Mouse (Mus musculus): ENCODE measurements around the gene Usp31.
A peak's percentile ranks its signal among the peaks of the same experiment; 100 is the strongest.

Gene Usp31

DNA sequence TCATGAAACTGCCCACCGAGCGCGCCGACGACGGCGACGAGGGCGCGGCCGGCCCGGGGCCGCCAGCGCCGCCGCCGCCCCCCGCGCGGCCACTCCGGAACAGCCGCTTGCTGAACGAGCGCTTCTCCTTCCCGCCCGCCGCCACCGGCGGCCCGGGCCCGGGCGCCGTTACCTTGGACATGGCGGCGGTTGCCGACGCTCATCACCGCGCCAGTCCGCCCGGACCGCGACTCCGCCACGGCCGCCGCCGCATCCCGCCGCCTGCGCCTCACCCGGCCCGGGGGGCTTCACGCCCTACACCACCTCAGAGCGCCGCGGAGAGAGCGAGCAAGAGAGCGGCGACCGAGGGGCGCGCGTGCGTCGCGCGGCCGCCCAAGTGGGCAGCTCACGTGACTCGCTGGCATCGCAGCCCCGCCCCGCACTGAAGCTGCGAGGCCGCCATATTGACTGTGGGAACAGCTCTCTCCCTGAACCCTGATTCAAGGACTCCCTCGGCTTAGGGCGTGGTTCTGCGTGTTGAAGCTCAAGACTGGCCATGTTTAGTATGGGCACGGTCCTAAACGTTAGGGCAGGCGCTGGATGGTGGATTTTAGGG, at the start of gene Usp31:
Gene Usp31, minus strand, starts transcription at position 181 of the 595 bp plus-strand sequence.
- Histone ChIP-seq H3K4me3 (replicated peaks; ENCODE audit: low read length) (peak within 1 kb of the TSS; percentile 85), H3K4me1 (replicated peaks; ENCODE audit: low read depth, low read length) (peaks cover 14% of the 10 kb centered on the region), H3K36me3 (ENCODE audit: insufficient read depth, low read length) (peaks cover 32% of the 10 kb centered on the region), H3K27me3 (ENCODE audit: insufficient read depth, low read length) (peaks cover 23% of the 10 kb centered on the region), H3K9me3 (ENCODE audit: low read length) (no peaks in the 10 kb centered on the region)
- no peak for TF ChIP-seq NANOG (IDR thresholded peaks at IDR 0.05; ENCODE audit: borderline replicate concordance, low read length)
- TF ChIP-seq POU5F1 (IDR thresholded peaks at IDR 0.05; ENCODE audit: borderline replicate concordance, low read length), result no peak
- TF ChIP-seq CTCF (conservative IDR thresholded peaks at IDR 0.05; ENCODE audit: low read length), result no peak

GRCm38 (mm10) chr7:121754748-121755147, 47.7 kb upstream of the Usp31 start:
- H3K27me3 ChIP-seq (ENCODE audit: insufficient read depth, low read length), result no peaks in the 10 kb centered on the region
- no peaks in the 10 kb centered on the region; the same call in 1 of the 2 replicates for H3K4me1 ChIP-seq (replicated peaks; ENCODE audit: low read depth, low read length)
- H3K36me3 ChIP-seq (ENCODE audit: insufficient read depth, low read length), result no peaks in the 10 kb centered on the region
- TF ChIP-seq POU5F1 (IDR thresholded peaks at IDR 0.05; ENCODE audit: borderline replicate concordance, low read length), result no peak
- TF ChIP-seq CTCF (conservative IDR thresholded peaks at IDR 0.05; ENCODE audit: low read length), result no peak
- no peak for TF ChIP-seq NANOG (IDR thresholded peaks at IDR 0.05; ENCODE audit: borderline replicate concordance, low read length)
- no peaks in the 10 kb centered on the region for H3K9me3 ChIP-seq (ENCODE audit: low read length)
- H3K4me3 ChIP-seq (replicated peaks; ENCODE audit: low read length), result no peak overlapping the region

DNA sequence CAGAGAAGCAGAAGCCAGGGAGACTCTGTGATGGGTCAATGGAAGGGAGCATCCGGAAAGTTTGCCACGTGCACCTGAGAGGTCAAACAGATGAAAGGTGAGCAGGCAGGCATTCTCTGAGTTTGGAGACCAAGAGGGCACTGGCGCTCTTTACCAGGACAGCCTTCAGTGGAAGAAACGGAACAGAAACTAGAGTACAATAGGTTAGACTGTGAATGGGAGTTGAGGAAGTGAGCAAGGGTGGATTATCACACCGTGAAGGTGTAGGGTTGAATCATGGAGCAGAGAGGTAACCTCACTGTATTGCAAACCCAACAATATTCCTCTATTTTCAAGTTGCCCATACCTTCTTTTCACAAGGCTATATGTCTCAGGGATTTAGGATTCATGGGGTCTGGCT, 43.2 kb upstream of the Usp31 start:
- no peak overlapping the region for H3K4me3 ChIP-seq (replicated peaks; ENCODE audit: low read length)
- peaks cover 15% of the 10 kb centered on the region for H3K9me3 ChIP-seq (ENCODE audit: low read length)
- H3K27me3 ChIP-seq (ENCODE audit: insufficient read depth, low read length), result no peaks in the 10 kb centered on the region
- H3K36me3 ChIP-seq (ENCODE audit: insufficient read depth, low read length), result no peaks in the 10 kb centered on the region
- H3K4me1 ChIP-seq (replicated peaks; ENCODE audit: low read depth, low read length), result peaks cover 7% of the 10 kb centered on the region
- TF ChIP-seq POU5F1 (IDR thresholded peaks at IDR 0.05; ENCODE audit: borderline replicate concordance, low read length) (no peak), CTCF (conservative IDR thresholded peaks at IDR 0.05; ENCODE audit: low read length) (no peak), NANOG (IDR thresholded peaks at IDR 0.05; ENCODE audit: borderline replicate concordance, low read length) (no peak)

DNA sequence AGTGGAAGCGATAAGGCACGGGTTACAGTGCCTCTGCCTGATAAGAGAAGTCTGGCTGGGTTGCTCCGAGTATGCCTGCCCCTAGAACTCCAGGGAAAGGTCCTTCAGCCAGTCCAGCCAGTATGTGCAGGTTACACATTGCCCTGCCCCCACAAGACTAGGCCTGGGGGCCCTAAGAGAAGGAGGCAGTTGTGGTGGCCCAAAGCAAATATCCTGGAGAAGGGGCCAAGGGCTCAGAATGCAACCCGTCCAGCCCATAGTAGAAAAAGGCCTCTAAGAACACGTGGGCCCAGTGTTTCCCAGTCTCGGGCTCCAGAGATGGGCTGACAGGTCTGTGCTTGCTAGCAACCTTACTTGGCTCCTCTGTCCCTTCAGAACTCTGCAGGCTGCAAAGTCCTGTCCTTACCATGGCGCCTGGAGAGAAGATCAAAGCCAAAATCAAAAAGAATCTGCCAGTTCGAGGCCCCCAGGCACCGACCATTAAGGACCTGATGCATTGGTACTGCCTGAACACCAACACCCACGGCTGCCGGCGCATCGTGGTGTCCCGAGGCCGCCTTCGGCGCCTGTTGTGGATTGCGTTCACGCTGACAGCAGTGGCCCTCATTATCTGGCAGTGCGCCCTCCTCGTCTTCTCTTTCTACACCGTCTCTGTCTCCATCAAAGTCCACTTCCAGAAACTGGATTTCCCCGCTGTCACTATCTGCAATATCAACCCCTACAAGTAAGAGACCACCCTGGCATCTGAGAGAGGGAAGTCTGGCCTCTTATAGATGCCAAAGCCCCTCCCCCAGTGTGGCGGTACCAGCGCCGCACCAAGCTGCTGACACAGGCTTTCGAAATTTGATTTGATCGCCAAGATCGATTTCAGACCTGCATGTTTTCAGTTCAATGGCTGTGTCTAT, 30.7 kb upstream of the Usp31 start:
- Histone ChIP-seq H3K27me3 (ENCODE audit: insufficient read depth, low read length) (peaks cover 58% of the 10 kb centered on the region), H3K36me3 (ENCODE audit: insufficient read depth, low read length) (no peaks in the 10 kb centered on the region), H3K9me3 (ENCODE audit: low read length) (no peaks in the 10 kb centered on the region), H3K4me1 (replicated peaks; ENCODE audit: low read depth, low read length) (peaks cover 22% of the 10 kb centered on the region), H3K4me3 (replicated peaks; ENCODE audit: low read length) (peak overlapping the region; percentile 29)
- no peak for TF ChIP-seq CTCF (conservative IDR thresholded peaks at IDR 0.05; ENCODE audit: low read length)
- TF ChIP-seq POU5F1 (IDR thresholded peaks at IDR 0.05; ENCODE audit: borderline replicate concordance, low read length), result no peak
- TF ChIP-seq NANOG (IDR thresholded peaks at IDR 0.05; ENCODE audit: borderline replicate concordance, low read length), result no peak

DNA sequence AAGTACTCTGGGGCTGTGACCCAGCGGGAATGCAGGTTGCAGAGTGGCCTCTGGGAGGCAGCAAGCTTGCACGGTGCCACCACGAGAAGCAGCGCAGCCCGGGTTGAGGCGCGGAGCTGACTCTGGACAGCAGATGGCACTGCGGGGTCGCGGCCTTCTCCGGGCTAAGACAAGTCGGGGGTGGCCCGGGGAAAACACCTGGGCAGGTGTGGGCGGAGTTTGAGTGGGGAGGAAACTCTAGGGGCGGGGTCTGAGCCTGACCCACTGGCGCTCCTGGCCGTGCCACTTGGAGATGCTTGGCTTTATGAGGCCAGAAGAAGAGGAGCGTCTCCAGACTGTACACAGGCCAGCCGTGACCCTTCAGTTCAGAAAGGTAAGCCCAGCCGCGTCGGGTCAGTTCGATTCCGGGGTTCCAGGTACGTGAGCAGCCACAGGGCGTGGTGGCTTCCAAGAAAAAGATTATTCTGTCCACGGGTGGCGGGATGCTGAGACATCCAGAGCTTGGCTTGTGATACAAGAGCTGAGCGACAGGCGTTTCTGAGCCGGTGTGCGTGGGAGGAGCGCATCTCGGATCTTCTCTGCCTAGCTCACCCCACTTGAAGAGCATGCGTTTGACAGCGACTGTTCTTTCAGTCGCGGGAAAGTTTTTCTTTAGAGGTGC, 27.2 kb upstream of the Usp31 start, which contains the start of gene Scnn1g:
Gene Scnn1g, plus strand, starts transcription at position 309 of the 661 bp plus-strand sequence.
- peak within 1 kb of the TSS; percentile 68 for H3K4me3 ChIP-seq (replicated peaks; ENCODE audit: low read length)
- H3K27me3 ChIP-seq (ENCODE audit: insufficient read depth, low read length), result peaks cover 50% of the 10 kb centered on the region
- TF ChIP-seq CTCF (conservative IDR thresholded peaks at IDR 0.05; ENCODE audit: low read length) (peak; percentile 78), POU5F1 (IDR thresholded peaks at IDR 0.05; ENCODE audit: borderline replicate concordance, low read length) (no peak)
- peaks cover 22% of the 10 kb centered on the region for H3K4me1 ChIP-seq (replicated peaks; ENCODE audit: low read depth, low read length)
- H3K9me3 ChIP-seq (ENCODE audit: low read length), result no peaks in the 10 kb centered on the region
- H3K36me3 ChIP-seq (ENCODE audit: insufficient read depth, low read length), result no peaks in the 10 kb centered on the region

DNA sequence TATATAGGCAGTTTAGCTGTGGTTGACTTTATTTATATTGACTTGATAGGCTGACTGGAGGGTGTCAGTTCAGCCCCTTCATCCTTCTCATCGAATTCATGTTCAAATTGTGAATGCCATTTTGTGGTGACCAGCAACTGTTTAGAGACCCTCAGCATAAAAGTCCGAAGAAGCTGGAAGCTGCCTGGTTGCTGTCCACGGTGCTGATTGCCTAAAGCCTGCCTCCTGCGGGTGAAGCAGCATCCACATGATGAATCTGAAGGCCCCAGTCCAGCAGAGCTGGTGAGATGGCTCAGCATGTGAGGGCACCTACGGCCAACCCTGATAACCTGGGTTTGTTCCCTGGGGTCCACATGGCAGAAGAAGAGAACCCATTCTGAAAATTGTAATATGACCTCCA, 23.2 kb upstream of the Usp31 start:
- Histone ChIP-seq H3K27me3 (ENCODE audit: insufficient read depth, low read length) (peaks cover 18% of the 10 kb centered on the region), H3K4me1 (replicated peaks; ENCODE audit: low read depth, low read length) (peaks cover 10% of the 10 kb centered on the region), H3K9me3 (ENCODE audit: low read length) (no peaks in the 10 kb centered on the region), H3K4me3 (replicated peaks; ENCODE audit: low read length) (no peak overlapping the region), H3K36me3 (ENCODE audit: insufficient read depth, low read length) (no peaks in the 10 kb centered on the region)
- no peak for TF ChIP-seq POU5F1 (IDR thresholded peaks at IDR 0.05; ENCODE audit: borderline replicate concordance, low read length)

GRCm38 (mm10) chr7:121717031-121717430, 10.0 kb upstream of the Usp31 start:
- Histone ChIP-seq H3K9me3 (ENCODE audit: low read length) (no peaks in the 10 kb centered on the region), H3K4me1 (replicated peaks; ENCODE audit: low read depth, low read length) (no peaks in the 10 kb centered on the region), H3K4me3 (replicated peaks; ENCODE audit: low read length) (no peak overlapping the region), H3K27me3 (ENCODE audit: insufficient read depth, low read length) (peaks cover 5% of the 10 kb centered on the region; the same call in 1 of the 2 replicates), H3K36me3 (ENCODE audit: insufficient read depth, low read length) (no peaks in the 10 kb centered on the region)
- TF ChIP-seq POU5F1 (IDR thresholded peaks at IDR 0.05; ENCODE audit: borderline replicate concordance, low read length) (no peak), NANOG (IDR thresholded peaks at IDR 0.05; ENCODE audit: borderline replicate concordance, low read length) (no peak), CTCF (conservative IDR thresholded peaks at IDR 0.05; ENCODE audit: low read length) (no peak)

DNA sequence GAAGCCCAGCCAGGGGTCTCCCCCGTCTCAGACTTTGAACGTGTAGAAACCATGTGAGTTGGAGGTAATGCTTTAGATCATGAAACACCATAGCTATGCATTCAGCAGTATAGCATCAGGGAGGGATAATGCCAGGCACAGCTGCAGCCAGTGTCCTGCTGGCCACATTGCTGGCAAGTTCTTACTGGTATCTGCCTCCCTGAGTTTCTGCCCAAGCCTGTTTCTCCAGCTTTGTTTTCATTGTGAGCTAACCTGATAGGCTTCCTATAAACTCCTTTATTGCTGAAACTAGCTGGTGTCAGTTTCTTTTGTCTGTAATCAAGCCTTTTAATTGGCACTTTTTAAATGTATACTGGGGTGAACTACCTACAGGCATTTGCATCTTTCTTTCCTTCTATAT, 4.1 kb upstream of the Usp31 start:
- H3K4me3 ChIP-seq (replicated peaks; ENCODE audit: low read length), result no peak overlapping the region
- TF ChIP-seq CTCF (conservative IDR thresholded peaks at IDR 0.05; ENCODE audit: low read length), result no peak
- TF ChIP-seq NANOG (IDR thresholded peaks at IDR 0.05; ENCODE audit: borderline replicate concordance, low read length), result no peak
- no peak for TF ChIP-seq POU5F1 (IDR thresholded peaks at IDR 0.05; ENCODE audit: borderline replicate concordance, low read length)

More for the DNA sequence above, 4.1 kb upstream of the Usp31 start:
- Histone ChIP-seq H3K9me3 (ENCODE audit: low read length) (no peaks in the 10 kb centered on the region), H3K36me3 (ENCODE audit: insufficient read depth, low read length) (no peaks in the 10 kb centered on the region), H3K4me1 (replicated peaks; ENCODE audit: low read depth, low read length) (peaks cover 8% of the 10 kb centered on the region), H3K27me3 (ENCODE audit: insufficient read depth, low read length) (peaks cover 20% of the 10 kb centered on the region)

All from E14TG2a.4 (cell line).